Mouse (Mus musculus): Measurements from ENCODE around the gene Zfp69. TPM values are rescaled to one million over a fixed set of nuclear protein-coding genes. Genes with fewer than 3 reads are reported as not detected.

Zfp69 gene
- polyA plus RNA-seq, 1 experiment from 2014 or later: 7.9 TPM

GRCm38 (mm10) chr4:120925386-120925785, 26.1 kb downstream of the Zfp69 start:
- peaks cover 4% of the 10 kb centered on the region; the same call in 1 of the 2 replicates for H3K4me1 ChIP-seq
- peaks cover 23% of the 10 kb centered on the region for H3K36me3 ChIP-seq
- peak overlapping the region; percentile 78 for H3K4me2 ChIP-seq (replicated peaks)
- H3K9ac ChIP-seq: peak overlapping the region; percentile 73; the same call in 1 of the 2 replicates
- peak overlapping the region; percentile 87 for H3K27ac ChIP-seq (replicated peaks)
- 20% methylated on average over 3 of the region's 3 CpGs for WGBS
- ATAC-seq (ENCODE audit: insufficient number of reproducible peaks, low FRiP score, low TSS enrichment, low read depth): no peak
- H3K9me3 ChIP-seq (replicated peaks): peaks cover 8% of the 10 kb centered on the region; the same call in 1 of the 2 replicates
- peak overlapping the region; percentile 74 for H3K4me3 ChIP-seq (replicated peaks)
- H3K27me3 ChIP-seq: no peaks in the 10 kb centered on the region

- H3K9me3 ChIP-seq (replicated peaks): peaks cover 7% of the 10 kb centered on the region; the same call in 1 of the 2 replicates
- H3K27ac ChIP-seq (replicated peaks): peak within 1 kb of the TSS; percentile 87
- peaks cover 4% of the 10 kb centered on the region; the same call in 1 of the 2 replicates for H3K4me1 ChIP-seq
- H3K9ac ChIP-seq: peak within 1 kb of the TSS; percentile 73
- peak within 1 kb of the TSS; percentile 78 for H3K4me2 ChIP-seq (replicated peaks)
- H3K4me3 ChIP-seq (replicated peaks): peak within 1 kb of the TSS; percentile 74
- peak; percentile 97 for ATAC-seq (ENCODE audit: insufficient number of reproducible peaks, low FRiP score, low TSS enrichment, low read depth)
- under 1% methylated on average over 33 of the region's 33 CpGs for WGBS
- peaks cover 27% of the 10 kb centered on the region for H3K36me3 ChIP-seq
- no peaks in the 10 kb centered on the region for H3K27me3 ChIP-seq
These were observed 26.8 kb downstream of the Zfp69 start, which contains the start of gene Exo5 for GRCm38 (mm10) chr4:120924554-120925299. Gene Exo5, minus strand, starts transcription at chr4:120925017.

DNA sequence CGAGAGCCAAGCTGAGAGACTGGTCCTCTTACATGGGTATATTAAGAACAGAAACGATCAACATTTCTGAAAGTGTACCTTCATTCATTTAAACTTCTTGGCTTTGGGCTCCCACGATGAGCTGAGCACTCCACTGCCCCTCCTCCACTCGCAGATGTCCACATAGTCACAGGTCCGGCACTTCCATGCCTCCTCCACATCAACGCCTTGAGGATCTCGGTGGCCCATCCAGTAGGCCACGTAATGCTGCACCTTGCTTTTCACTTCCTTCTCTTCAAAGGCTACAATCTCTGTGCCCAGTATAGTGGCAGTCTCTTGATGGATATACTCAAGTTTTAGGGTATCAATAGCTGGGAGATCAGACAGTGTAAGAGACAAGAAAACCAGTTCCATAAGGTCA, 30.0 kb downstream of the Zfp69 start:
- Histone ChIP-seq H3K4me1 (peaks cover 4% of the 10 kb centered on the region; the same call in 1 of the 2 replicates), H3K9me3 (replicated peaks) (peaks cover 7% of the 10 kb centered on the region; the same call in 1 of the 2 replicates), H3K36me3 (peaks cover 27% of the 10 kb centered on the region), H3K27ac (replicated peaks) (no peak overlapping the region), H3K27me3 (no peaks in the 10 kb centered on the region), H3K4me3 (replicated peaks) (no peak overlapping the region), H3K4me2 (replicated peaks) (no peak overlapping the region), H3K9ac (no peak overlapping the region)
- WGBS: 95% methylated on average over 8 of the region's 8 CpGs
- no peak for ATAC-seq (ENCODE audit: insufficient number of reproducible peaks, low FRiP score, low TSS enrichment, low read depth)

GRCm38 (mm10) chr4:120914501-120914900, 37.0 kb downstream of the Zfp69 start:
- no peaks in the 10 kb centered on the region for H3K27me3 ChIP-seq
- 72% methylated on average over 4 of the region's 4 CpGs for WGBS
- no peak overlapping the region for H3K4me2 ChIP-seq (replicated peaks)
- no peaks in the 10 kb centered on the region for H3K36me3 ChIP-seq
- ATAC-seq (ENCODE audit: insufficient number of reproducible peaks, low FRiP score, low TSS enrichment, low read depth): no peak
- no peaks in the 10 kb centered on the region for H3K9me3 ChIP-seq (replicated peaks)
- H3K4me3 ChIP-seq (replicated peaks): no peak overlapping the region
- no peak overlapping the region for H3K9ac ChIP-seq
- H3K27ac ChIP-seq (replicated peaks): no peak overlapping the region
- H3K4me1 ChIP-seq: no peaks in the 10 kb centered on the region

GRCm38 (mm10) chr4:120913861-120914260, 37.6 kb downstream of the Zfp69 start:
- Histone ChIP-seq H3K4me3 (replicated peaks) (no peak overlapping the region), H3K9ac (no peak overlapping the region), H3K27me3 (no peaks in the 10 kb centered on the region), H3K36me3 (no peaks in the 10 kb centered on the region), H3K4me1 (no peaks in the 10 kb centered on the region), H3K9me3 (replicated peaks) (no peaks in the 10 kb centered on the region), H3K27ac (replicated peaks) (no peak overlapping the region), H3K4me2 (replicated peaks) (no peak overlapping the region)
- no peak for ATAC-seq (ENCODE audit: insufficient number of reproducible peaks, low FRiP score, low TSS enrichment, low read depth)
- 67% methylated on average over 1 of the region's 1 CpGs for WGBS

DNA sequence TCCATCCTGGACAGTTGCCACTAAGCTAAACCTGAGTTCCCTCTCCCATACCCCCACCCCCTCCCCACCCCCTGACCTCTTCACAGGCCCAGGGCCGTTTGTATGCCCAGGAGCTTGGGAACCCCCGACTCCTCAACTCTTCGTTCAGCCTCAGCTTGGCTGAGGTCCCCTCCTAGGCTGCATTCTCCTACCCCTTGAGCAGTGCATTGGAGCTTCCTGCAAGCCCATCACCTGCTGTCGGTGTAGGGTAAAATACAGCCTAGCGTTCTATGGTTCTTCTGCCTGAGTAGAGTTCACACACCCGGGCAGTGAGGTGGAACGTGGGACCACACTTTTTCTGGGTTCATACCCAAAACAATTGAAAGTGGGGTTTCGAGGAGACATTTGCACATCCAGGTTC, 38.1 kb downstream of the Zfp69 start:
- no peak overlapping the region for H3K9ac ChIP-seq
- no peaks in the 10 kb centered on the region for H3K27me3 ChIP-seq
- WGBS: 68% methylated on average over 8 of the region's 8 CpGs
- H3K4me2 ChIP-seq (replicated peaks): no peak overlapping the region
- no peaks in the 10 kb centered on the region for H3K9me3 ChIP-seq (replicated peaks)
- no peaks in the 10 kb centered on the region for H3K4me1 ChIP-seq
- no peak for ATAC-seq (ENCODE audit: insufficient number of reproducible peaks, low FRiP score, low TSS enrichment, low read depth)
- no peak overlapping the region for H3K4me3 ChIP-seq (replicated peaks)
- H3K27ac ChIP-seq (replicated peaks): no peak overlapping the region
- H3K36me3 ChIP-seq: no peaks in the 10 kb centered on the region

DNA sequence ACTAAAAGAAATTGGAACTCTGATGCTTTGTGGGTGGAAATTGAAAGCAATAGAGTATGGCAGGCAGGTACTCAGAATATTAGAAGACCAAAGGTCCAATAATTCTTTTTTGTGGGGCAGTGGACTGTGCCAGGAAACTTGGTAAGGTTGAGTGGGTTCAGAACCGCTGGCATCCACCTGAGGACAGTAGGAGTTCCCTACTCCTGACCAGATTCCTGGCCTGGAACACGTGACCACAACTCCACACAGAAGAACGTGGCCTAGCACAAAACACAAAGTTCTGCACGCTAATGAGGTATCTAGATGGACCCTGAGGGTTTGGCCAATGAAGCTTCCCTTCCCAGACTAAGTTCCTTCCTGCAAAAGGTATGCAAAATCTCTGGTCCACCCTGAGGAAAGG, 38.6 kb downstream of the Zfp69 start:
- Histone ChIP-seq H3K4me1 (no peaks in the 10 kb centered on the region), H3K27me3 (no peaks in the 10 kb centered on the region), H3K27ac (replicated peaks) (no peak overlapping the region), H3K9me3 (replicated peaks) (no peaks in the 10 kb centered on the region), H3K4me3 (replicated peaks) (no peak overlapping the region), H3K36me3 (no peaks in the 10 kb centered on the region), H3K4me2 (replicated peaks) (no peak overlapping the region), H3K9ac (no peak overlapping the region)
- ATAC-seq (ENCODE audit: insufficient number of reproducible peaks, low FRiP score, low TSS enrichment, low read depth): no peak
- 48% methylated on average over 4 of the region's 4 CpGs for WGBS

GRCm38 (mm10) chr4:120911086-120911485, 40.4 kb downstream of the Zfp69 start:
- WGBS: 79% methylated on average over 6 of the region's 6 CpGs
- Histone ChIP-seq H3K9me3 (replicated peaks) (no peaks in the 10 kb centered on the region), H3K4me2 (replicated peaks) (no peak overlapping the region), H3K36me3 (no peaks in the 10 kb centered on the region), H3K27me3 (no peaks in the 10 kb centered on the region), H3K4me1 (no peaks in the 10 kb centered on the region), H3K9ac (no peak overlapping the region), H3K4me3 (replicated peaks) (no peak overlapping the region), H3K27ac (replicated peaks) (no peak overlapping the region)
- no peak for ATAC-seq (ENCODE audit: insufficient number of reproducible peaks, low FRiP score, low TSS enrichment, low read depth)

DNA sequence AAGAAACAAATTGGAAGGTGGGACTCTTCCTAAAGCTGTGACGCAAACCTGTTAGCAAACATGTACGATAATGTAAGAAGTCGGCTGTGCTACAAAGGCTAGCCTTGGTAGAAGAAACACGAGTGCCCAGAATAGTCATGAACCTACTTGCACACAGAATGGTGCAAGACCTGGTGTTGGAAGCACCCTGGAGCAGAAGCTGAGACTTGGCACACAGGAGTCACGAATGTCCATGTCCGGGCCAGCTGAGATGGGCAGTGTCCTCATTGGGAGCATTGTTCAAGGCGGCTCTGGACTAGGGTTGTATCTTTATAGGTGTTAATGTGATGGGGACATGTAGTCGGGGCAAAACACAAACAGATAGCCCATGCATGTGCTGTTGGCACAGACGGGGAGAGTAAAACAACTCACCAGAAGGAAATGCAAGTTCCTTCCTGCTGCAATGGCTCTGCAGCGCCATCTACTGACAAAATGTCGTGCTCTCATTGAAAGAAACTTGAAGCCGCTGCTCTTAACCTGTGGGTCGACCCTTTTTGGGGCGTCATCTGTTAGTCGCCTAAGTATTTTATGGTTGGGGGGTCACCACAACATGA, 41.8 kb downstream of the Zfp69 start:
- no peak overlapping the region for H3K4me2 ChIP-seq (replicated peaks)
- no peaks in the 10 kb centered on the region for H3K27me3 ChIP-seq
- no peak overlapping the region for H3K4me3 ChIP-seq (replicated peaks)
- 33% methylated on average over 15 of the region's 15 CpGs for WGBS
- ATAC-seq (ENCODE audit: insufficient number of reproducible peaks, low FRiP score, low TSS enrichment, low read depth): no peak
- H3K36me3 ChIP-seq: no peaks in the 10 kb centered on the region
- H3K9me3 ChIP-seq (replicated peaks): no peaks in the 10 kb centered on the region
- no peak overlapping the region for H3K27ac ChIP-seq (replicated peaks)
- H3K9ac ChIP-seq: no peak overlapping the region
- H3K4me1 ChIP-seq: no peaks in the 10 kb centered on the region

DNA sequence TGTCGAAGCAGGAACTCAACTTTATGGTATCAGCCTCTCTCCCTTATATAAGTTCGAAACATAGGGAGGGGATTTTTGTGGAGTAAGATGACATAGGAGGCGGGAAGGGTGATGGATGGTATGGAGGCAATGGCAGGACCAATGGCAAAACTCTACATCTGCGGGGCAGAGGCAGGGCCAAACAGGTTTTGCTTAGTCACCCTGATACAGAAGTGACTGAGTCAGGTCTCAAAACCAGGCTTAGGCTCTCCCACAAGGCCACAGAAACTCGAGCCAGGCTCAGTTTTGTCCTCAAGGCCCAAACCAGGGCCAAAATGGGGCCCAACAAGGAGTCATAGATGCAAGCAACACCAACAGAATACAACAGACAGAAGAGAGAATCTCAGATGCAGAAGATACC, 45.9 kb downstream of the Zfp69 start:
- no peaks in the 10 kb centered on the region for H3K9me3 ChIP-seq (replicated peaks)
- H3K4me3 ChIP-seq (replicated peaks): no peak overlapping the region
- no peaks in the 10 kb centered on the region for H3K36me3 ChIP-seq
- WGBS: 73% methylated on average over 5 of the region's 5 CpGs
- ATAC-seq (ENCODE audit: insufficient number of reproducible peaks, low FRiP score, low TSS enrichment, low read depth): no peak
- no peaks in the 10 kb centered on the region for H3K4me1 ChIP-seq
- no peak overlapping the region for H3K4me2 ChIP-seq (replicated peaks)
- H3K27ac ChIP-seq (replicated peaks): no peak overlapping the region
- H3K9ac ChIP-seq: no peak overlapping the region
- H3K27me3 ChIP-seq: no peaks in the 10 kb centered on the region

- H3K4me3 ChIP-seq (replicated peaks): no peak overlapping the region
- H3K9ac ChIP-seq: no peak overlapping the region
- H3K9me3 ChIP-seq (replicated peaks): no peaks in the 10 kb centered on the region
- H3K36me3 ChIP-seq: no peaks in the 10 kb centered on the region
- 68% methylated on average over 4 of the region's 4 CpGs for WGBS
- no peak overlapping the region for H3K4me2 ChIP-seq (replicated peaks)
- ATAC-seq (ENCODE audit: insufficient number of reproducible peaks, low FRiP score, low TSS enrichment, low read depth): no peak
- no peaks in the 10 kb centered on the region for H3K27me3 ChIP-seq
- H3K27ac ChIP-seq (replicated peaks): no peak overlapping the region
- H3K4me1 ChIP-seq: no peaks in the 10 kb centered on the region
These were observed 47.0 kb downstream of the Zfp69 start for GRCm38 (mm10) chr4:120904533-120904932.

Measured in embryonic facial prominence, embryonic 15.5 days (tissue).